Mouse (Mus musculus): ENCODE data around the gene Shank3.

Gene Shank3

GRCm38 (mm10) chr15:89498961-89499688, at the start of gene Shank3:
TSS of gene Shank3 (plus strand) at chr15:89499623.
- no peak for DNase-seq (ENCODE audit: low spot score)

- no peak for DNase-seq (ENCODE audit: low spot score)
Observed at GRCm38 (mm10) chr15:89452906-89453864, 46.2 kb upstream of the Shank3 start.

GRCm38 (mm10) chr15:89453865-89454478, 45.5 kb upstream of the Shank3 start, which contains the start of gene Mapk8ip2:
TSS of gene Mapk8ip2 (plus strand) at chr15:89453913.
- no peak for DNase-seq (ENCODE audit: low spot score)

GRCm38 (mm10) chr15:89454857-89455256, 44.6 kb upstream of the Shank3 start:
- no peak for DNase-seq (ENCODE audit: low spot score)

GRCm38 (mm10) chr15:89455642-89456041, 43.8 kb upstream of the Shank3 start:
- DNase-seq (ENCODE audit: low spot score), result no peak

GRCm38 (mm10) chr15:89458942-89459341, 40.5 kb upstream of the Shank3 start:
- no peak for DNase-seq (ENCODE audit: low spot score)

- no peak for DNase-seq (ENCODE audit: low spot score)
Observed at GRCm38 (mm10) chr15:89459821-89460220, 39.6 kb upstream of the Shank3 start.

- no peak for DNase-seq (ENCODE audit: low spot score)
Observed at GRCm38 (mm10) chr15:89460298-89460697, 39.1 kb upstream of the Shank3 start.

- no peak for DNase-seq (ENCODE audit: low spot score)
Observed at GRCm38 (mm10) chr15:89461321-89461720, 38.1 kb upstream of the Shank3 start.

GRCm38 (mm10) chr15:89462176-89462575, 37.2 kb upstream of the Shank3 start:
- DNase-seq (ENCODE audit: low spot score), result no peak

GRCm38 (mm10) chr15:89463334-89464235, 35.8 kb upstream of the Shank3 start:
- no peak for DNase-seq (ENCODE audit: low spot score)

- no peak for DNase-seq (ENCODE audit: low spot score)
Observed at GRCm38 (mm10) chr15:89465052-89465451, 34.4 kb upstream of the Shank3 start.

GRCm38 (mm10) chr15:89468577-89468976, 30.8 kb upstream of the Shank3 start:
- DNase-seq (ENCODE audit: low spot score), result no peak

- no peak for DNase-seq (ENCODE audit: low spot score)
Observed at GRCm38 (mm10) chr15:89471476-89471875, 27.9 kb upstream of the Shank3 start.

- no peak for DNase-seq (ENCODE audit: low spot score)
Observed at GRCm38 (mm10) chr15:89473370-89473769, 26.1 kb upstream of the Shank3 start.

- DNase-seq (ENCODE audit: low spot score), result no peak
Observed at GRCm38 (mm10) chr15:89473921-89474320, 25.5 kb upstream of the Shank3 start.

- no peak for DNase-seq (ENCODE audit: low spot score)
Observed at GRCm38 (mm10) chr15:89474596-89475292, 24.7 kb upstream of the Shank3 start.

- no peak for DNase-seq (ENCODE audit: low spot score)
Observed at GRCm38 (mm10) chr15:89475293-89475600, 24.2 kb upstream of the Shank3 start.

GRCm38 (mm10) chr15:89475611-89476474, 23.6 kb upstream of the Shank3 start:
- DNase-seq (ENCODE audit: low spot score), result peak; percentile 91

GRCm38 (mm10) chr15:89476475-89476815, 23.0 kb upstream of the Shank3 start:
- DNase-seq (ENCODE audit: low spot score), result no peak

All from ovary, adult 18-20 months (tissue).